Mouse (Mus musculus): ENCODE measurements around the gene Il12rb1. TPM values are rescaled to one million over a fixed set of nuclear protein-coding genes. Genes with fewer than 3 reads are reported as not detected.

The Il12rb1 gene
- polyA plus RNA-seq (2014; fragmentation: Illumina TruSeq; extraction: RNeasy Lipid Tissue Mini Kit (QIAGEN cat#74804); ENCODE audit: low read depth, low replicate concordance) = not detected

GRCm38 (mm10) chr8:70808239-70808638 is at the start of gene Il12rb1:
Il12rb1 (plus strand) TSS chr8:70808449.

GRCm38 (mm10) chr8:70760775-70761406 is 47.4 kb upstream of the Il12rb1 start, which contains the start of gene Mpv17l2:
Mpv17l2 (minus strand) TSS chr8:70760946.

GRCm38 (mm10) chr8:70776496-70777444 is 31.5 kb upstream of the Il12rb1 start, which contains the start of gene Pik3r2:
Pik3r2 (minus strand) TSS chr8:70776713.

GRCm38 (mm10) chr8:70804481-70805206 is 3.6 kb upstream of the Il12rb1 start, which contains the start of gene Mast3:
Mast3 (minus strand) TSS chr8:70805054.

GRCm38 (mm10) chr8:70839408-70840351 is 31.4 kb downstream of the Il12rb1 start, which contains the start of gene Arrdc2:
Arrdc2 (minus strand) TSS chr8:70839720.

GRCm38 (mm10) chr8:70862824-70863641 is 54.8 kb downstream of the Il12rb1 start, which contains the start of gene Kcnn1:
Kcnn1 (minus strand) TSS chr8:70863258.

Other genes with a start within 250 kb of the Il12rb1 start
- 0.29 TPM for gene Isyna1, start 214.1 kb upstream of the Il12rb1 start, polyA plus RNA-seq (2014; fragmentation: Illumina TruSeq; extraction: RNeasy Lipid Tissue Mini Kit (QIAGEN cat#74804); ENCODE audit: low read depth, low replicate concordance)
- gene Ssbp4, start 199.6 kb upstream of the Il12rb1 start, polyA plus RNA-seq (2014; fragmentation: Illumina TruSeq; extraction: RNeasy Lipid Tissue Mini Kit (QIAGEN cat#74804); ENCODE audit: low read depth, low replicate concordance) = not detected
- not detected for gene Lrrc25, start 192.3 kb upstream of the Il12rb1 start, polyA plus RNA-seq (2014; fragmentation: Illumina TruSeq; extraction: RNeasy Lipid Tissue Mini Kit (QIAGEN cat#74804); ENCODE audit: low read depth, low replicate concordance)
- not detected for gene Gdf15, start 176.0 kb upstream of the Il12rb1 start, polyA plus RNA-seq (2014; fragmentation: Illumina TruSeq; extraction: RNeasy Lipid Tissue Mini Kit (QIAGEN cat#74804); ENCODE audit: low read depth, low replicate concordance)
- gene Pgpep1, start 148.1 kb upstream of the Il12rb1 start, polyA plus RNA-seq (2014; fragmentation: Illumina TruSeq; extraction: RNeasy Lipid Tissue Mini Kit (QIAGEN cat#74804); ENCODE audit: low read depth, low replicate concordance) = 55.2 TPM
- not detected for gene Lsm4, start 135.2 kb upstream of the Il12rb1 start, polyA plus RNA-seq (2014; fragmentation: Illumina TruSeq; extraction: RNeasy Lipid Tissue Mini Kit (QIAGEN cat#74804); ENCODE audit: low read depth, low replicate concordance)
- 24.6 TPM for gene Jund, start 109.5 kb upstream of the Il12rb1 start, polyA plus RNA-seq (2014; fragmentation: Illumina TruSeq; extraction: RNeasy Lipid Tissue Mini Kit (QIAGEN cat#74804); ENCODE audit: low read depth, low replicate concordance)
- gene Iqcn, start 105.0 kb upstream of the Il12rb1 start, polyA plus RNA-seq (2014; fragmentation: Illumina TruSeq; extraction: RNeasy Lipid Tissue Mini Kit (QIAGEN cat#74804); ENCODE audit: low read depth, low replicate concordance) = not detected
- not detected for gene Gm3336, start 89.9 kb upstream of the Il12rb1 start, polyA plus RNA-seq (2014; fragmentation: Illumina TruSeq; extraction: RNeasy Lipid Tissue Mini Kit (QIAGEN cat#74804); ENCODE audit: low read depth, low replicate concordance)
- gene Pde4c, start 84.7 kb upstream of the Il12rb1 start, polyA plus RNA-seq (2014; fragmentation: Illumina TruSeq; extraction: RNeasy Lipid Tissue Mini Kit (QIAGEN cat#74804); ENCODE audit: low read depth, low replicate concordance) = not detected
- 12.3 TPM for gene Rab3a, start 53.8 kb upstream of the Il12rb1 start, polyA plus RNA-seq (2014; fragmentation: Illumina TruSeq; extraction: RNeasy Lipid Tissue Mini Kit (QIAGEN cat#74804); ENCODE audit: low read depth, low replicate concordance)
- gene Mpv17l2, start 47.5 kb upstream of the Il12rb1 start, polyA plus RNA-seq (2014; fragmentation: Illumina TruSeq; extraction: RNeasy Lipid Tissue Mini Kit (QIAGEN cat#74804); ENCODE audit: low read depth, low replicate concordance) = 2.2 TPM
- gene Pik3r2, start 31.7 kb upstream of the Il12rb1 start, polyA plus RNA-seq (2014; fragmentation: Illumina TruSeq; extraction: RNeasy Lipid Tissue Mini Kit (QIAGEN cat#74804); ENCODE audit: low read depth, low replicate concordance) = 1.9 TPM
- gene Mast3, start 3.4 kb upstream of the Il12rb1 start, polyA plus RNA-seq (2014; fragmentation: Illumina TruSeq; extraction: RNeasy Lipid Tissue Mini Kit (QIAGEN cat#74804); ENCODE audit: low read depth, low replicate concordance) = 1.5 TPM
- gene Arrdc2, start 31.3 kb downstream of the Il12rb1 start, polyA plus RNA-seq (2014; fragmentation: Illumina TruSeq; extraction: RNeasy Lipid Tissue Mini Kit (QIAGEN cat#74804); ENCODE audit: low read depth, low replicate concordance) = 1.5 TPM
- 0.47 TPM for gene Kcnn1, start 54.8 kb downstream of the Il12rb1 start, polyA plus RNA-seq (2014; fragmentation: Illumina TruSeq; extraction: RNeasy Lipid Tissue Mini Kit (QIAGEN cat#74804); ENCODE audit: low read depth, low replicate concordance)
- gene Ccdc124, start 65.5 kb downstream of the Il12rb1 start, polyA plus RNA-seq (2014; fragmentation: Illumina TruSeq; extraction: RNeasy Lipid Tissue Mini Kit (QIAGEN cat#74804); ENCODE audit: low read depth, low replicate concordance) = not detected
- not detected for gene Slc5a5, start 84.3 kb downstream of the Il12rb1 start, polyA plus RNA-seq (2014; fragmentation: Illumina TruSeq; extraction: RNeasy Lipid Tissue Mini Kit (QIAGEN cat#74804); ENCODE audit: low read depth, low replicate concordance)
- gene Rpl18a, start 89.0 kb downstream of the Il12rb1 start, polyA plus RNA-seq (2014; fragmentation: Illumina TruSeq; extraction: RNeasy Lipid Tissue Mini Kit (QIAGEN cat#74804); ENCODE audit: low read depth, low replicate concordance) = 46.7 TPM
- gene Map1s, start 97.5 kb downstream of the Il12rb1 start, polyA plus RNA-seq (2014; fragmentation: Illumina TruSeq; extraction: RNeasy Lipid Tissue Mini Kit (QIAGEN cat#74804); ENCODE audit: low read depth, low replicate concordance) = 1.6 TPM

Data from adrenal gland, adult 10 weeks (tissue).